Mouse (Mus musculus) MEL-GATA-1-ER (cell line): ENCODE results near the gene Aspn.

Experiments
- DNase-seq: peaks from one replicate; pipeline ENCODE4 v3.0.0-alpha.2; 2012; ENCODE audit warnings: low read depth; ENCODE audit errors: extremely low read depth

The Aspn gene

DNA sequence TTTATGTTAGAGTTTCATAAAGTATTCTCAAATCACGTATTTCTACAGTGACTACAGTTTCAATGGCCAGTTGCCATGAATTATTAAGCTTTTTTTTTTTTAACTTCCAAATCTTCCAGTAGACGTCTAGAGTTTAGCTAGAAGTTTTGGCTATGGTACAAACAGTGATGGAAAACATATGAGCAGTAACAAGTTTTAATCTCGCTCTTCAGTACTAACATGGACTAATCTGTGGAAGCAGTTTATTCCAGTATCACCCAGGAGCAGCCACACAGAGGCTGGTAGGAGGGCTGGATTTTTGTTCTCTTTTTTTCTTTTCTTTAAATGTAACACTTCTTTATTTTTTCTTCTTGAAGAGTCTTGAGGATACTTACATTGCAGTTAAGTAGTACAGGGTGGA lies at the start of gene Aspn:
TSS of gene Aspn (plus strand) at position 165 of the 400 bp plus-strand sequence.
- no peak for DNase-seq

DNA sequence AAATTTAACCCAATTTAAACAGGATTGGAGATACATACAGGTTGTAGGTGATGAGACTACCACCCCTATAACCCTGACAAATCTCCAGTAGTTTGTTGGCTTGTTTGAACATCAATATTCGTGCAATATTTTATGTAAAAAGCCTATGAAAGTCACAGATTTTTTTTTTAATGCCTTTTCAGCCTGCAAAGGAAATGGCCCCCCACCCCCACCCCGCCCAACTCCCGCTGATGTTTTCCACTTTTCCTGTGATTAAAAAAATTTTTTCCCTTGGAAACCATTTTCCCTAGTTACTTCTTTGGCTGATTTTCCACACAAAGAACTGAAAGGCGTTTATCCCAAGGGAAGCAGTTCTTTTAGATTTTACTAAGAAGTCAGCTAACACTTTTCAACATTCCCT lies 39.7 kb upstream of the Aspn start, which contains the start of gene Ecm2:
TSS of gene Ecm2 (plus strand) at position 301 of the 400 bp plus-strand sequence.
- no peak for DNase-seq

DNA sequence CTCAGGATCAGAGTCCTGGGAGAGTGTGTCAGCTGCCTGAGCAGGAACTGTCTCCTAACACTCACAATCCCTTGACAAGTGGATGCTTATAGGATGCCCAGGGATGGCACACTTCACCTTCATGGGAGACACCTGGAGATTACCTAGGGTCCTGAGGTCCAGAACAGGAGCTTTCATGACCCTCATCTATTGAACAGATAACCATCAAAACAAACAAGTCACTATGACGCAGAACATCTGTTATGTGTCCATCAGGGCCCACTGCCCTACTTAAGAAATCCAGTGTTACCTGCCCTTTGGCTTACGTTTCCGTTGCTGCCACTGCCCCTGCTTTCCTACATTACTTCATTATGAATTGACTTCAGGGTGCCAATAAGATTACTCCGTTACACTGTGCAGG lies 38.5 kb upstream of the Aspn start:
- DNase-seq, result no peak

DNA sequence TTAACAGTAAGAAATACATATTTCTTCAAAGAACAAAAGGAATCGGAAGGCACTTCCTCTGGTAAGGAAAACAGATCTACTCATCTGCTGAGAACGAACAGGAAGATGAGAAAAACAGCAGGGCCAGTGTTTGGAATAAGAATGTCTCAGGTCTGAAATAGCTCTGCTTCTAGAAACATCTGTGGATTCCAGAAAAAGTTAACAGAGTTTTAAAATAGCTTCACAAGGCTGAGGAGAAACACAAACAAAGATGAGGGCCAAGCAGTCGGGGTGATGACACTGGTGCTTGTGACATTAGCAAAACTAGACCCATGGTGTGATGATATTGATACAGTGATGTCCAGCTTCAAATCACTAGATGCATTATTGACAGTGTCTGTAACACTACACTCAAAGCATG lies 37.1 kb upstream of the Aspn start:
- DNase-seq, result no peak

DNA sequence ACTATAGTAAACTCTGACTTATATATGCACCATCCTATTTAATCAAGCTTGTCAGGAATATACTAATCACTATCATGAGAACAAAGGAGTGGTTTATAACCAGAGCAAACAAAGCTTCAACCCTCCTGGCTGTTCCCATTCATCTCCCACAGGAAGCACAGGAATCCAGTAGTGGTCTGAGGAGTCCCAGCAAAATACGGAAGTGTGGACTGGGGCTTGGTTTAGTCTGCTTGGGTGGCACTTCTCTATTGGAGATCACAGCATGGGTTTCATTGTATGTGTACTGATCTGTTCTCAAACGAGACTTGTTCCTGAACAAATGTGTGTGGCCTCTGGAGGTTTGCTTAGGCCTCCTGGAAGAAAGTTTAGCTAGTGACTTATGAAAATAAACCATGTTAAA lies 25.5 kb upstream of the Aspn start:
- DNase-seq, result no peak

DNA sequence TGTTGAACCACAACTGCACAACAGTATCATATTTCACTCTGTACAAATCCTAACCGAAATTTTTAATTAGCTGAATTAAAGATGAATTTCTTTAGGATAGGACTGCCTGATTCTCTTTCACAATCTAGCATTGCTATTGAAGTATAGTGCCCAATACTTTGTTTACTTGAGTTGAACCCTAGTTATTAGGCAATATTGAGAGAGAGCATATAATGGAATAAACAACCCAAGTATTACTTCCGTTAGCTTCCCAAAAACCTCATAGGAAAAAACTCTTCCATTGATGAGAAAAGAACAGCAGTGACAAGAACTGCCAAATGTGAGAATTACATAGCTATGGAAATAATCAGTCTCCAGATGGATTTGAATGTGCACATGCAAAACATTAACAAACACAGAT lies 18.0 kb upstream of the Aspn start:
- no peak for DNase-seq

DNA sequence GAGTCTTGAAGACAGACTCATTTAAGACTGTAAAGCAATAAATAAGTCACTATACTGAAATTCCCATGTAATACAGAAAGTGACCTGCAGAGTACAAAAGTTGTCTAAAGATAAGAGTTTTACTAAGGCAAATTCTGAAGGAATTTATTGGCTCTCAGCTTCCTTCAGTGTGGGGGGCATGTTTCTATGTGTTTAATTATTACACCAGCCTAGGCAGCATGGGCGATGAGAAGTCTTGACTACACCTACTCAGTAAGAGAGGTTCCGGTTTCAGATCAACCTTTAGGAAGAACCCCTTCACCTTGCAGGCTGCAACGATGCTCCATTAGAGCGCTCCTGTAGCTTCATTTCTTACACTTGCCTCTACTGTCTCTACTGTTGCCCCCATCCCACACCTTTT lies 13.6 kb upstream of the Aspn start:
- DNase-seq, result no peak

DNA sequence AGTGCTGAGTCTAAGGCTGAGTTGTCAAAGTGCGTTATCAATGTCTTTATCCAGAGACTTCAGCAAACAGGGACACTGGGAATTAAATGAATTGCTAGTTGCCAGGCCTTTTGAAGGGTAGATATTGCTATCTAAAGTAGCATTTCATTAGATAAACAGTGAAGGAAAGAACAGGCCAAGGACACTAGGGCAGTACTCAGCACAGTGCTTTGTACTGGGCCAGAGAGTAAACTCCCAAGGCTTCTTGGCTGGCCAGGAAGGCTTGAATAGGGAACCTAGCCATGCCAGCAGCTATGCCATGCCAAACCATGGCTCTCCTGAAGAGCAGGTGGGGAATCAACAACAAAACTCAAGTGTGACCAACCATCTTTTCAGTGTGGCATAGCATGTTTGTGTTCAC lies 7.3 kb upstream of the Aspn start:
- no peak for DNase-seq

DNA sequence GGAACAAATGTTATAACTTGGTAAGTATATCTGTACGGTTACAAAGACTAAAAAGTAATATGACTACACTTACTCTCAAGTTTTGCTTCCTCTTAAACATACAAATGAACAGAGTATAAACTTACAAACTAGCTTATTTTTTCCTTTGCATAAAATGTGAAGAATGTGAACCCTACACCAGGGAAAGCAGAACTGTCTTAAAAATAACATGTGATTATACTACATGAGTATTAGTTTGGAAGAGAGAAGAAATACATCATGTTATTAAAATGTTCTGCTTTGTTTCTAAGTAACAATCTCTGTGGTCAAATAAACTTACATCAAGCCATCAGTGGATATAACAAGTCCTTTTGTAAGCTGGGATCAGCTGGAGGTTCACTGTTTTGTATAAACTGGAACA lies 5.5 kb upstream of the Aspn start:
- no peak for DNase-seq

DNA sequence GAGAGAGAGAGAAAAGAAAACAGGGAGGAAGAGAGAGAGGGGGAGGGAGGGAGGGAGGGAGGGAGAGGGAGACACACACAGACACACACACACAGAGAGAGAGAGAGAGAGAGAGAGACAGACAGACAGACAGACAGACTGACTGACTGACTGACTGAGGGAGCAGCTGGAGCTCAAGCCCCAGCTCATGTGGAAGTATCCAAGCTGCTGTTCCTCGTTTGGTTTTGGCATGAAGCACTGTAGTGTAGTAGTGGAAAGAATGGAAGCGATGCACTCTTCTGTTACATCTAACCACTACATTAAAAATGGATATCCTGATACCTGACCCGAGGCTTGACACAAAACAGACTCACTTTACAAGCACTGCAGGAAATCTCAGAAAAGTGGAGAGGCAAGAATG lies 1.4 kb downstream of the Aspn start:
- DNase-seq, result no peak

DNA sequence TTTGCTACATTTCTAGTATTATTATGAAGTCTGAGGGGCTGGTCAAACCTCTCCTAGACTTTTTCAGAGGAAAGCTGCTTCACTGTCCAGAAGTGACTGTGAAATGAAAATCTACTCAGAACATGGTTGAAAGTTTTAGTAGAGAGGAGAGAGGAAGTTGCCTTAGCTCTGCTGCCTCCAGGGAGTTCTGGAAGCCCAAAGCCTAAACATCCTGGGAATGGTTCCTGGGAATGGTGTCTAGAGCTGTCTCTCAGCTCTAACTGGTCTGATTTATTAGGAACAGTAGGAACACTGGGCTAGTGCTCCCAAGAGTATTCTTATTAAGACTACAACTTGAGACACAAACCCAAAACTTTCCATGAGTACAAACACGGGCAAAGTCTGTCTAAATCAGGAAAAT lies 2.3 kb downstream of the Aspn start:
- DNase-seq, result no peak

DNA sequence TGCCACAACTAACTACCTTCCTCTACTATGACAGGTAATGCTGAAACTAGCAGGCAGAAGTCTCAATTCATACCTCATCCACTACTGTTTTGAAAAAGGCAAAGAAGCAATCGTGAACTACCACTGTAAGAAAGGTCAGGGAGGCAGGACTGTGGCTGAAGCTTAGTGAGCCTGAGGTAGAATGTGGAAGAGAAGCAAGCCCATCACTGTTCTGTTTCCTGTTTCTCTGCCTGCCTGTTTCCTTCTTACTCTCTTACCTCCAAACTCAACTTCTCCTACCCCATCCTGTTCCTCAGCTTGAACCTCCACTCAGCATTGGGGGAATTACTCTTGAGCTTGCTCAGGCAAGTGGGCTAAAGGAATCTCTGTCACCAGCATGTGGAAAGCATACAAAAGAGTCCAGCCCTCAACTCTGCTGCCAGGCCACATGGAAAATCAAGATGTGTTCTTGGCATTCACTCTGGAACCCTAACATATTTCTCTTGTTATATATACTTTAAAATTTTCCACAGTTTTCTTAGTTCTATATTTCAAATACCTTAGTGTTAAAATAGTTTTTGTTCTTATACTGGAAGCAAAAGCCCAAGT lies 3.4 kb downstream of the Aspn start:
- no peak for DNase-seq

DNA sequence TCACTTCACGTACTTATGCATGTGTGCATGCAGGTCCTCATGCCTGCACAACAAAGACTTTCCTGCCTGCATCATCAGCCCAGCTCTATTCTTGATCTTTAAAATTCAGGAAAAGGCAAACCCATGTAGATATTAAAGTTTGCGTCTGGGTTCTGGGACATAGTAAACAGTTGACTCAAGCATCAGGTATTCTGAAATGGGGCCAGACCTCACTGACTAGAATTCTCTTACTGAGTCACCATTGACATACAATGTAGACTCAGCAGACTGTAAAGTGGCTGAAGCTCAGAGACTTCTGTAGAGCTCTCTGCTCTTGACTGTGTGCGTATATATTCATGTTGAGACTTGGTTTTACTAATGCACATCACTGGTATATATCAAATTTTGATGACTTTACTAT lies 5.4 kb downstream of the Aspn start:
- no peak for DNase-seq

DNA sequence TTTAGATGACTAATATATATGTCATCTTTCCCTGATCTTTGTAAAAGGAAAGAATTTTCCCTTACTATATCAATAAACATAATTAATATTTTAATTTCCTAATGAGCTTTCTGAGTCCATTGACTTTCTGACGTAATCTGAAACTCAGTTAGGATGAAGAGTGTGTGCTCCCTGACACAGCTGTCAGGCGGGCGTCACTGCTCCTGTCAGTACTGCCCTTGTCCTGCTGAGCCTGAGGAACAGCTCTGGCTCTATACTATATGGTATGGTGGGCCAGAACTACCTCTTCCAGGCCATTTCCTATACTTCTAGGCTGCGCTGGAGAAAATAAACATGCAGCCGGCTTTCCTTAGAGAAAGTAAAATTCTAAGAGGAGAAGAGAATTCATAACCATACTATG lies 10.3 kb downstream of the Aspn start:
- DNase-seq, result no peak

DNA sequence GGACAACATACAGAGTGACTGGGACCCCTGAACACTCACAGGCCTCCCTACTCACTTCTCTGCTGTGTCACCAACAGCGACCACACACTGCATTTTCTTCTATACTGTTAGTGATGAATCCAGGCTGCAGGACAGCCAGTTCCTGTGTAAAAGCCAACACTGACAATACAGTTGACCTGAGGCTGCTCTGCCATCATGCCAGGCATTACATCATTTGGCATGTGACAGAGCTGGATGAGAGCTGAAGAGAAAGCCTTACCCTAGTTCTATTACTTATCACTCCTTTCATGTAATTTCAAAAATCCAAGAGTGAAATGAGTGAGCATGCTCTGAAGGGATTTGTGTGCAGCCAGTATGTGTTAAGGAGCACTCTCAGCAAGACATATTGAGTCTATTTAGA lies 12.0 kb downstream of the Aspn start:
- no peak for DNase-seq

DNA sequence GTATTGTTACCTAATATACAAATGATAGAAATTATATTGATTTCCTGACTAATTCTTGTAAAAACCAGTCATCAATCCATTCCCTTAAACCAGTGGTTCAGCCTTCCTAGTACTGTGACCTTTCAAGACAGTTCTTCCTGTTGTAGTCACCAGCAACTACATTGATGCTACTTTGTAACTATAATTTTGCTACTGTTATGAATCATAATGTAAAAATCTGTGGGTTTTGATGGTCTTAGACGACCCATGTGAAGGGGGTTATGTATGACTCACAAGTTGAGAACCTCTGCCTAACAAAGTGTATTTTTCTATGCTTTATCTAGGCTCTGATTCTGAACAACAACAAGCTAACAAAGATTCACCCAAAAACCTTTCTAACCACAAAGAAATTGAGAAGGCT lies 12.7 kb downstream of the Aspn start:
- DNase-seq, result no peak

DNA sequence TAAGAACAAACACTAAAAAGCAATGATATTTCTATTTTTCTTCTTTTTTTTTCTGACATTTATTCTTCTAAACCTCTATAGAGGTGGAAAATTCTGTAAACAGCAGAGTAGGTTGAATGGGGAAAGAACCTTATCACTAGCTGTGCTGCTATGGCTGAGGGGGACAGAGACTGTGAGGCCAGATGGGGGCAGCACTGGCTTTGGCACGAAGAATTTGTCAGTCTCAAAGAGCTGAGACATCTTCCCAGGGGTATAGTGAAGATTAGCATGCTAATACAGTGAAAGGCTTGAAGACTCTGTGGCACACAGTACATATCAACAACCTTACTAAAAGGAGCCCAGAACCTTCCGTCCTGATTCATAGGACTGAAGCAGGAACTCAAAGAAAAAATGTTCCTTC lies 14.9 kb downstream of the Aspn start:
- DNase-seq, result peak; percentile 51

DNA sequence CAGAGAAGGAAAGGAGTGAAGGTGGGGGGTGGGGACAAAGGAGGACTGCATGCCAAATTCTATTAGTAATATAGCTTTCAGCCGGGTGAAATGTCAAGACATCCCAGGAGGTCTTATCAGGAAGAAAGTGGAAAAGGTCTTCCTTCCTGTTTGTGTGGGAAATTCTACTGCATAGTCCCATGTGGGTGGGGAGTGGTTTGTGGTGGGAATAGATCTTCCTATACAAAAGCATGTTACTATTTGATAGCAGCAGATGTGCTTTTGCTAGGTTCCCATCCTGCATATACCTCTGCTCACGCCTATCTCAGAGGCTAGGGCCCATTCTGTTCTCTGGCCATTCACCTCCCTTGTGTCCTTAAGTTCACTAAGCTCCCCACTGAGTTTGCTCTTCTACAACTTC lies 16.6 kb downstream of the Aspn start:
- DNase-seq, result peak; percentile 81

DNA sequence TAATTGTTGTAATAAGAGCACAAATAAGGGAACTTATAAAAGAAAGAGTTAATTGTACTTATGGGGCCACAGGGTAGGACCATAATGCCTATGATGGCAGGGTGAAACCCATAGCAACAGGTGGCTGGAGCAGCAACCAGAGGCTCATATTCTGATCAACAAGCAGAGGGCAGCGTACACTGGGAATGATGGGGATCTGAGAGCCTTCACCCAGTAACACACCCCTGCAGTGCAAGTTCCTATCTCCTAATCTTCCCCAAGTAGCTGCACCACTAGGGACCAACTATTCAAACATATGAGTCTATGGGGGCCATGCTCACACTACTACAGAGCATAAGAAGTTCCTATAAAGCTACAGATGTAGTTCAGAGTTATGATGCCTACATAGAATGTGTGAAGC lies 20.1 kb downstream of the Aspn start:
- no peak for DNase-seq

DNA sequence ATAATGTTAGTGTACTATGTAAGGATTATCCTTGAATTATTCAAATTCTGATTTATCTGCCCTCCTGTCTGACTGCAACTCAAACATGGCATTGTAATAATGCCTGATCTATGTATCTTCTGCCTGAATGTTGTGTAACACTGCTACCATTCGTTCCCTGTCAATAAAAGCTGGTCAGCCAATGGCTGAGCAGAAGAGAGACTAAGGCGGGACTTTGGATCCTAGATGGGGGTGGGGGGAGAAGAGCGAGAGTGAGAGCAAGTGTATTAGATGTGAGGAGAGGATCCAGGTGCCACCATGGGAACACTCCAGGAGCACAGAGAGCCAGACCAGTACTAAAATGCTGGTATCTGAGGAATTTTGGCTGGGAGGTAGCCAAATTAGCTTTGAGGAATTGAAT lies 26.1 kb downstream of the Aspn start:
- no peak for DNase-seq

DNA sequence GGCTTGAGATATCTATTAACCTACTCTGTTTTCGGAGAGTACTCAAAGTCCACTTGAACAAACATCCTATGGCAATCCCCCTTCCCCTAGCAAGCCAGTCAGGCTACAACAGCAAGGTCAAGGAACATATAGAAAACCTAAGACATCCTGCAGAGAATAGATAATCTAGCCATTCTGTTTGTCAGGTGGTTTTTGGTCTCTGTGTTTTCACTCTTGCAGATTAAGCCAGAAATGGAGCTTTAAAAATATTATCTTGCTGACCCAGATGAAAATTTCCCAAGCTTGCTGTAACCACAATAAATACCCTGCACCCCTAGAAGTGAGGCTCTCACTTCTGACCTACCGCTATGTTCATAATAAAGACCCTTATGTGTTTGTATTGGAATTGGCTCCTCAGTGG lies 27.2 kb downstream of the Aspn start:
- DNase-seq, result peak; percentile 85

DNA sequence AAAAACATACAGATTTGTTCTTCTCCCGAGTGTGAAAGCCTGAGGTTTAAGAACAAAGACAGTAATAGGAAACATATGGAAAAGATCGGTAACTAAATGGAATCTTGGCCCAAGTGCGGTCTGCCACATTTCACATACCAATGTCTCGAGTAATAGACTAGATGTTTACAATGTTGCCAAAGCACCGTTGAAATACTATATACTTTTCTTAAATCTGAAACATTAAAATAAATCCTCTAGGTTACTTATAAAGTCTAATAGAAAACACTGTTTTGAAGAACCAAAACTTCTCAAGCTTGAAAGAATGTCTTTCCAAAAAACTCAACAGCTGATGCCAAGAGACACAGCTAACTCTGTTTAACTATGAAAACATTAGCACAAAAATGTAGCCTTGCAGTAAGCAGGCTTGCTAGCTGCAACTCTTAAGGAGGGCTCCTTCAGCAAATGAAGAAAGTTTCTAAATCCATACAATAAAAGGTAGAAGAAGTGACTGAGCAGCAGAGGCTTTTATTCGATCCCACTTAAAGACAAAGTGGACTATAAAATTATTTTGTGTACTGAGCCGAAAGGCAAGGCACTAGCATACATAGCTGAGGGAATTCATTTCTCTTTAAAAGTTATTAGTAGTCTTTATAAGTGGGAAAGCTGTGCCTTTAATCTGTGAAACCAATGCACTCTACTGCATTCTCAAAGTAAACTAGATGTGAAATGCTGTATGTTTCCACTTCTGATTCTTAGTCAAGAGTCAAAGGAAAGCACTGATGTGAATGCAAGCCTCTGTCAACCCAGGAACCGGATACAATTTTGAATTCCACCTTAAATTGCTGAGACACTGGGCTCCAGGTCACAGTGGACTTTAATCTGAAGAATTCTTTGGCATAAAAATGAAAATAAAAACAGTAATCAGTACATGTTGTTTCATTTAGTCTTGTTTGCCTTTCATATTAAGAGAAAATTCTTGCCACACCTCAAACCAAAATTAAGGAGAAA lies 37.6 kb downstream of the Aspn start, which contains the start of gene Omd:
TSS of gene Omd (plus strand) at position 922 of the 990 bp plus-strand sequence.
- no peak for DNase-seq

DNA sequence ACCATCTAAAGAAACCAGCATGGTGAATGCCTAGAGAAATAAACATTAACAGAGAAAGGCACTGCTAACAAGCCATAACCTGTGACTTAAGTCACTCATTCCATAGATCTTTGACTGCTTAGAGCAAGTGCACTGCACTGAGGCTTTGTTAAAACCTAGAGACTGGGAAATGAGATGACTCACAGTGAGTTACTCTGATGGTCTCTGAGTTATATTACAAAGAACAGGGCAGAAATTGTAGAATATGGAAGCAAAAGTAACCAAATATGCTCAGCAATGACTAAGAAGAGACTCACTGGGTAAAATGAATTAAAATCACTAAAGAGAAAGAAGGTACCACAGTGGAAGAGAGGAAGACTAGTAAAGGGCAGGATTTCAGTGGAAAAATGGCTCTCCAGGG lies 39.6 kb downstream of the Aspn start:
- DNase-seq, result no peak
